Mouse (Mus musculus): Measurements from ENCODE around the gene Tdrd7. TPM values are rescaled to one million over a fixed set of nuclear protein-coding genes. Genes with fewer than 3 reads are reported as not detected.

The Tdrd7 gene
- polyA plus RNA-seq (2017; shearing (Covaris generic)) = 14.8 TPM

DNA sequence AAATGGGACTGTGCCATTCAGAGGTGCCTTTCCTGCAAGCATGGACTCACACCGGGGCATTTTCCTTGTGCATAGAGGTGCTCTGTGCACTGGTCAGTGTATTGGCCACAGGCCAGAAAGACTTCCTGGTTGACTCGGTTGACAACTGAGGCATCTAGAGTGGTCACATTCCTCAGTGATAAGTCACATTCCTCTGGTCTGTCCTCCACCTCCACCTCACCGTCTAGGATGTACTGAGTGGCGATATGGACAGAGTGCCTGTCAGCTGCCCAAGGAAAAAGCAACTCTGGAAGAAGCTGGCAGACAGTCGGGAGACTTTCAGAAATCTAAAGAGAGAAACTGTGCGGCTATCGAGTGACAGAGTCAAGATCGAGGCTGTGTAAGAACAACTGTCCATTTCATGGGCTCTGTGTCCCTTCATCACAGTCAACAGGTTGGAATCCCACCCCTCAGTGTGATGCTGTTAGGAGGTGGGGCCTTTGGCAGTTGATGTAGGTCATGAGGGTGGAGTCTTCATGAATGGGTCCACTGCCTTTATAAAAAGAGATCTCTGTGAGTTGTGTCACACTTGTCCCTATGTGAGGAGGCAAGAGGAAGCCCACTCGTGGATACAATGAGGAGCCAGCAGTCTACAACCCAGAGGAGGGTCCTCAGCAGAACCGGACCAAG lies at the start of gene Tdrd7:
Tdrd7 (plus strand) TSS at position 564 of the 669 bp plus-strand sequence.

DNA sequence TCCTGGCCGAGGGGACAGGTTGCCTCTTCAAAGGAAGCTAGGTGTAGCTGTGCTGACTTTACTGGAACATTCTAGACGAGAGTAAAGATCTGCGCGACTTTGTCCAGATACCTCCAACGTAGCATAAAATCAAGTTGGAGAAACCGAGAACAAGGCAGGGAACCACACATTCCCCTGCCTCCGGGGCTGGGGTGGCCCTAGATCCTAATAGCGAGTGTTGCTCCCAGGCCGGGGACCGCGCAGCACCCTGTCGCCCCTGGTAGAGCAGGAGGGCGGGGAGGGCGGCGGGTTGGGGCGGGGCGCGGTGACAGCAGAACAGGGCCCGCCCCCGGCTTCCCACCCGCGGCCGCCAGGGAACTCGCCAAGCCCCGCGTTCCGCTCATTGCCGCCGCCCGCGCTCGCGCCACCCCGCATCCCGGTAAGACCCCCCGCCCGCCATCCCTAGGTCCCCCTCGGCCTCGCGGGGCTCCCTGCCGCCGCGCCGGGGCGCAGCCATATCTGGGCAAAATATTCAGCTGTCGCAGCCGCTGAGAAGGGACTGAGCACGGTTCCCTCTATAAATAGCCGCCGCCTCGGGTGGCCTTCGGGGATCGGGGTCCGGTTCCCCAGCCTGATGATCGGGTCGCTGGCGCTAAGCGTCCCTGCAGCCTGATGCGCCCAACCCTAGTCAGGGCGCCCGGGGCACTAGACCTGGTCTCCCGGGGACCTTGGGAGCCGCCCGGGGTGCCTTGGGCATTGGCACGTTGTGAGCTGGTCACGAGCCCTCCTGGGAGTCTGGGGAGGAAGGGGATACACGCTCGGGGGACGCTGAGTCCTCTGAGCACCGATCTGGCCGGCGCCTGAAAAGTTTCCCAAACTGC lies 74.0 kb downstream of the Tdrd7 start, which contains the start of gene Tmod1:
Tmod1 (plus strand) TSS at position 44 of the 860 bp plus-strand sequence.

Other genes with a start within 250 kb of the Tdrd7 start
- gene Aldh1b1, start 166.3 kb upstream of the Tdrd7 start, polyA plus RNA-seq (2017; shearing (Covaris generic)) = 9.0 TPM
- gene Igfbpl1, start 138.4 kb upstream of the Tdrd7 start, polyA plus RNA-seq (2017; shearing (Covaris generic)) = not detected
- gene Stra6l, start 116.7 kb upstream of the Tdrd7 start, polyA plus RNA-seq (2017; shearing (Covaris generic)) = not detected
- gene Ccdc180, start 75.0 kb upstream of the Tdrd7 start, polyA plus RNA-seq (2017; shearing (Covaris generic)) = 0.16 TPM
- gene Tmod1, start 73.6 kb downstream of the Tdrd7 start, polyA plus RNA-seq (2017; shearing (Covaris generic)) = 2.2 TPM
- gene Ncbp1, start 173.3 kb downstream of the Tdrd7 start, polyA plus RNA-seq (2017; shearing (Covaris generic)) = 67.9 TPM
- 51.7 TPM for gene Tstd2, start 173.4 kb downstream of the Tdrd7 start, polyA plus RNA-seq (2017; shearing (Covaris generic))
- gene Xpa, start 231.0 kb downstream of the Tdrd7 start, polyA plus RNA-seq (2017; shearing (Covaris generic)) = 10.9 TPM

Data from inflammation-experienced regulatory T-cells, adult 16 weeks (primary cell).